Mouse (Mus musculus): Measurements from ENCODE around the gene Nalcn. TPM values are rescaled to one million over a fixed set of nuclear protein-coding genes. Genes with fewer than 3 reads are reported as not detected.
A peak's percentile ranks its signal among the peaks of the same experiment; 100 is the strongest.

Nalcn gene
- total RNA-seq, 2 experiments from 2014 or later = 0.15 to 0.47 TPM

DNA sequence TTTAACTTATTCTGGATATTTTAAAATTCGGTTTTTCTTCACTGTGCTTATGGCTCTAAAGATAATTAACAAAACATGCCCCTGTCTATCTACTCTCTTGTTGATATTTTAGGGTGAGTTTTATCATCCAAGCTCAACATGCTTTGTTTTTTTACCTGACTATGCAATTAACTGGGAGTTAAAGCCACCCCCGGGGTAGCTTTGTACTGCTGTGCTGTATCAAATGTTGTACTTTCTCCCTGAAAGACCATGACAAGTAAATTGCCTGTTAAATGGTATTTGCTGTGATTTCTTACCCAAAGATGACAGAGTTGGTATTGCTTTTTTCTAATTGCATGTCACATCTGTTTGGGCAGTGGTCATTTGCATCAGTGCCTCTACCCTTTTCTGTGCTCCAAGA, 60.3 kb downstream of the Nalcn start:
- no peak for TF ChIP-seq CTCF (IDR thresholded peaks at IDR 0.05)
- no peak for DNase-seq
- Histone ChIP-seq H3K4me3 (no peak overlapping the region), H3K27ac (no peak overlapping the region)
- intact Hi-C loops (cut with DNase I) = no loop called here

DNA sequence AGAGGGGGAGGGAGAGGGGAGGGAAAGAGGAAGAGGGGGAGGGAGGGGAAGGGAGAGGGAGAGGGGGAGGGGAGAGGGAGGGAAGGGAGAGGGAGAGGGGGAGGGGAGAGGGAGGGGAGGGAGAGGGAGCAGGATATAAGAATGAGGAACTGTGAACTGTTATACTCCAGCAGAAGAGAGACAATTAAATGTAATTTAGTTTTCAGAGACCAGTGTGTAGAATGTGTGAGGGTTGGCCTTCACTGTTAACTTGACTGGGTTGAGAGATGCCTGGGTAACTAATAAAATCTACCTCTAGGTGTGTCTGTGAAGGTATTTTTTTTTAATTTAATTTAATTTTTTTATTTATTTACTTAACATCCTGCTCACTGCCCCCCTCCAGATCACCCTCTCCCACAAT, 71.4 kb downstream of the Nalcn start:
- intact Hi-C loops (cut with DNase I) = no loop called here
- no peak overlapping the region for H3K27ac ChIP-seq
- H3K4me3 ChIP-seq = no peak overlapping the region
- no peak for TF ChIP-seq CTCF (IDR thresholded peaks at IDR 0.05)
- no peak for DNase-seq

DNA sequence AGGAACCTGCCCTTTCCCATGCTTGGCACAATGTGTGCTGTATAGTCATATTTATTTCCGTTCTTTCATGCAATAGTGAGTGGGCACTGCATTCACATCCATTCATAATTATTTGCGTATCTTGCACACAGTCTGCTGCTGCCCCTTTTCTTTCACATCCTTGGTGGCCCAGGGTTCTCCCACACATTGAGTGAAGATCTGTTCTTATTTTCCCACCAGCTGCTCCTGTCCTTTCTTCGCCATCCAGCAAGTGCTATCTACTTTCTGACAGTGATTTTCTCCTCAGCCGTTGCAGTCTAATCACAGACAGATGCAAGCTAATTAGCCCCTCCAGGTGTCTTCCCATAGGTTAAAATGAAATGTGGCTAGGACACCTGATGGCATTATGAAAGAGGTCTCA, 72.0 kb downstream of the Nalcn start:
- DNase-seq = no peak
- H3K27ac ChIP-seq = no peak overlapping the region
- intact Hi-C loops (cut with DNase I) = no loop called here
- TF ChIP-seq CTCF (IDR thresholded peaks at IDR 0.05) = no peak
- H3K4me3 ChIP-seq = no peak overlapping the region

DNA sequence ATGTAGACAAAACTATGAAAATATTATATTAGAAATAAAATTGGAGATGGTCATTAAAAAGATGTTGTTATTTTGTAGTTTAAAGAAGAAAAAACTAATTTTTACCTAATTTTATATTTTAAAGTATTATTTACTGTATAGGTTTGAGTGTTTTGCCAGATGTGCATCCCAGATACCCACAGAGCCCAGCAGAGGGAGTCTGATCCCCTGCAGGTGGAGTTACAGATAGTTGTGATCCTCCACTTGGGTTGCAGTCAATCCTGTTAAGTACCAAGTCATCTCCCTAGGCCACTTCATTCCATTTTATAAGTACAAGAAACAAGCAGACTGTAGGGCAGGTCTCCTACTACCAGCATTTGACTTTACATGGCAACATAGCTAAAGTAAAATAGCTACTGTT, 84.6 kb downstream of the Nalcn start:
- Histone ChIP-seq H3K4me3 (no peak overlapping the region), H3K27ac (no peak overlapping the region)
- intact Hi-C loops (cut with DNase I) = no loop called here
- no peak for DNase-seq
- 0 out of 2 replicates have a peak, but pooled peaks have one; percentile 8 for TF ChIP-seq CTCF (IDR thresholded peaks at IDR 0.05)

DNA sequence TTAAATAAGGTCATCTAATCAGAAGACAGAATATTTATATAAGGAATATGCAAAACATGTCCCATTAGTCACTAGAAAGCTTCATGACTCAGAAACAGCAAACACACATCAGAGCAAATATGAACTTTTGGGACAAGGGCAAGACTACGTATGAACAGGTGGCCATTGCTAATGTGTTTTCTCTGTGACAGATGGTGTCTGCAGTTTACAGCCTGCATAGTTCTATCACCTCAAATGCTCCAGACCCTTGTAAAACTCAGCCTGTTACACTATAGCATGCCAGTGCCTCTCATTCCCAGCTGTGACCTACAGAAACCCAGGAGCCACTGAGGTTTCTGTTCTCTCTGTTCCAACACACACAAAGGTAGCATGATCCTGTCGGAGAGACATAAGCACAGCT, 91.3 kb downstream of the Nalcn start:
- Histone ChIP-seq H3K4me3 (no peak overlapping the region), H3K27ac (no peak overlapping the region)
- TF ChIP-seq CTCF (IDR thresholded peaks at IDR 0.05) = no peak
- intact Hi-C loops (cut with DNase I) = no loop called here
- DNase-seq = no peak

DNA sequence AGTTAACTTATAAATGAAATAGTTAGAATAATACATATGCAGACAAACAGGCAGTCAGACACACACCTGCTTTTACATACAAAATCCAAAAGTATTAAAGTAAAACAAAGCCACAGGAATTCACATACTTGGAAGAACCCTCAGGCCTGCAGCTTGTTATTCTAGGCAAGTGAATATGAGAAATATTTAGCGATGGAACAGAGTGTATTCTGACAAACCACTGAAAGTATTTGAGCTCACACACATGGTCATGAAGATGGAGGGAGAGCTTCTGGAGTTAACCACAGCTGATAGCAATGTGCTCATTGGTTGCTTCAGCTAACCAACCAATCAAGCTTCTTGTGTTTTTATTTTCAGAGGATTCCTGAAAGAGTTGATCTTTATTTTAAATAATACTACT, 93.9 kb downstream of the Nalcn start:
- no peak for TF ChIP-seq CTCF (IDR thresholded peaks at IDR 0.05)
- intact Hi-C loops (cut with DNase I) = no loop called here
- peak overlapping the region; percentile 63 for H3K27ac ChIP-seq
- H3K4me3 ChIP-seq = no peak overlapping the region
- no peak for DNase-seq

DNA sequence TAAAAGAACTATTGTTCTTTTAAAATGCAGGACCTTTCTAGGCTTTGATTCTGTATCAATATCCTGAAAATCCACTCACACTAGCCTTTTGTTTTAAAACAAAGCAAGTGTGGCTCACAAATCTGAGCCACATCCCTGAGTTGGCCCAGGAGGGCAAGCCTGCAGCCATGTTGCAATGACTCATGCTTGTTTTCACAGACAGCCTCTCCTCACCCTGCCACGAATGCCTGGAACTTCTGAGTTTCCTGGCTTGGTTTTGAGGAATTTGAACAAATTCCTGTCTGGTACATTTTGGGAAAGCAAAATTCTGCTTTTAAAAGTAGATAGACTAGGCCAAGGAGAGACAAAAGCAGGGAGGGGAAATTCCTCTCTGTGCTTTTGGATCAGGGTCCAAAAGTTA, 95.7 kb downstream of the Nalcn start:
- TF ChIP-seq CTCF (IDR thresholded peaks at IDR 0.05) = no peak
- H3K27ac ChIP-seq = peak overlapping the region; percentile 63

DNA sequence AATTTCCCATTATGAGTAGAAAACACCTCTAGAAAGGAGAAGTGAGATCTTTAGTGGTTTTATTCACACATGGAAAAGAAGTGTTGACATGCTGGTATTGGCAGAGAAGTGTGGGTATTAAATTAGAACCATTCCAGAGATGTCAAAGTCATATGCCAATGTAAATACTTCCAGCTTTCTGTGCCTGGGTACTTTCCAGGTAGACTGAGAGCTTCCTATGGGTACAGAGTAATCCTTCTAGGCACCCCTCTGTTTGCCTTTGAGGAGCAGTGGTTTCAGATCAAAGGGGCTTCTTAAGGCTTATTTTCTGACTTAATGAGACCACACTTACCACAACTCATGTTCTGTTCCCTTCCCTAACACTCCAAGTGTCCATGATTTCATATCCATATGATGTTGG, 97.8 kb downstream of the Nalcn start:
- no peak for DNase-seq
- H3K27ac ChIP-seq = no peak overlapping the region

More for the DNA sequence above, 95.7 kb downstream of the Nalcn start:
- H3K4me3 ChIP-seq = no peak overlapping the region
- intact Hi-C loops (cut with DNase I) = no loop called here
- DNase-seq = peak; percentile 61

DNA sequence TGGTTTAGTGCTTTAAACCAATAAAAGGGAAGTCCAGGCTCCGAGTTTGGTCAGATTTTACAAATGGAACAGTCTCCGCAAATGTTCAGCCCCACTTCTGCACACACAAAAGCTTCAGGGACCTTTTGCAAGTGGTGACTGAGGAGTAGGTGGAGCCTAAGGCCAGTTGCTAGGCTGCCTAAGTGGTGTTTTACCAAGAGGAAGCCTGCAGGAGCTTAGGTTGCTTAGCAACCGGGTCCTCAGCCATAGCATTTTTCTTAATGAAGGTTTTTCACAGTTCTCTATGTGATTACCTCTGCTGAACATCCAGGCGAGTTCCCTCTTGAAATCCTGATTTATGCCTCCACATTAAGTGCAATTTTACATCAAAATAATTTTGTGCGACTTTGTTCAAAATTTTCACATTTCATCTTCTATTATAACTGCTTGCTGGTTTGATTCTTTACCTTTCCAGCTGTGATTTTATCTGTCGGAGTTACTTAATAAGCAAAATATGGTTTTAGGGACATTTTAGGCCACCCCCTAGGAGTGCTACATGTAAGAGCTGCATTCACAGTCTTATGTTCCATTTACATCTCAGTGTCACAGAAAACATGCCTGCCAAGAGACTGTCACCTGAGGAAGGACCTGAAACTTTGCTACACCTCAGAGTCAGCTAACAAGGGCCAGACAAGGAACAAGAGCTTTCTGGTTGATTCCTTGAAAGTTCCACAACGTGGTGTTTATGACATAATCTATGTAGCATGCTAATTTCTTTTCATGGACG, 113.4 kb downstream of the Nalcn start:
- Histone ChIP-seq H3K27ac (no peak overlapping the region), H3K4me3 (no peak overlapping the region)
- no peak for DNase-seq
- TF ChIP-seq CTCF (IDR thresholded peaks at IDR 0.05) = no peak
- intact Hi-C loops (cut with DNase I) = no loop called here

More for the DNA sequence above, 97.8 kb downstream of the Nalcn start:
- intact Hi-C loops (cut with DNase I) = no loop called here
- no peak overlapping the region for H3K4me3 ChIP-seq
- TF ChIP-seq CTCF (IDR thresholded peaks at IDR 0.05) = no peak

DNA sequence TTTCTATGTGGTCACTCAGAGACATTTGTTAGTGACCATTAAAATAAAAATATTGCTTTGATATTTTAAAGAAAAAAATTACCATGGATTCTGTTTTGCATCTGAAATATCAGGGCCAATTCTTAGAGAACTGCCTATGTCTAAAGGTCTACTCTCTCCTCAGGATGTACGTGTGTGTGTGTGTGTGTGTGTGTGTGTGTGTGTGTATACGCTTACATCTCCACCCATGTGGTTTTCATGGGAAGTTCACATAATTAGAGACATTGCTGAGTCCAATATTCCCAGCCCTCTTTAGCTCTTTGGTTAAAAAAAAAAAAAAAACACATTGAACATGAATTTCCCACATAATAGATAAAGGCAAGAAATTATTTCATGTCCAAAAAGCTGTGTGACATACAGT, 114.0 kb downstream of the Nalcn start:
- Histone ChIP-seq H3K27ac (no peak overlapping the region), H3K4me3 (no peak overlapping the region)
- intact Hi-C loops (cut with DNase I) = no loop called here
- no peak for TF ChIP-seq CTCF (IDR thresholded peaks at IDR 0.05)
- no peak for DNase-seq

DNA sequence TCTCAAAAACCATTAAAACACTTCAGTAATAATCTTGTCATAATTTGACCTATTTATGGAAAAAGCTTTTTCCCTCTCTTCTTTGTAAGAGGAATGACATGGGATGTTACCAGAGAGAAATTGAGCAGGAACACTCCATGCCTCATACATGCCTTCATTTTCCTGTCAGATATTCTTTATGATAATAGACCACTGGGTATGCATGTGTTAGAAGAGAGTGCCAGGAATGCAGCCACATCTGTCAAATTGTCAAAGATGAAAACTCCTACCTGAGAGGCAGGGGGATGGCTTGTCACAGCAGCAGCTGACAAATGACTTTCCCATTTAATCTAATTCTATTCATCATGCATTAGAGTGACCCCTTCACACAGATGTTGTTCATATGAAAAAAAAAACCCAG, 131.4 kb downstream of the Nalcn start:
- no peak for TF ChIP-seq CTCF (IDR thresholded peaks at IDR 0.05)
- Histone ChIP-seq H3K4me3 (no peak overlapping the region), H3K27ac (no peak overlapping the region)
- intact Hi-C loops (cut with DNase I) = no loop called here
- DNase-seq = no peak

DNA sequence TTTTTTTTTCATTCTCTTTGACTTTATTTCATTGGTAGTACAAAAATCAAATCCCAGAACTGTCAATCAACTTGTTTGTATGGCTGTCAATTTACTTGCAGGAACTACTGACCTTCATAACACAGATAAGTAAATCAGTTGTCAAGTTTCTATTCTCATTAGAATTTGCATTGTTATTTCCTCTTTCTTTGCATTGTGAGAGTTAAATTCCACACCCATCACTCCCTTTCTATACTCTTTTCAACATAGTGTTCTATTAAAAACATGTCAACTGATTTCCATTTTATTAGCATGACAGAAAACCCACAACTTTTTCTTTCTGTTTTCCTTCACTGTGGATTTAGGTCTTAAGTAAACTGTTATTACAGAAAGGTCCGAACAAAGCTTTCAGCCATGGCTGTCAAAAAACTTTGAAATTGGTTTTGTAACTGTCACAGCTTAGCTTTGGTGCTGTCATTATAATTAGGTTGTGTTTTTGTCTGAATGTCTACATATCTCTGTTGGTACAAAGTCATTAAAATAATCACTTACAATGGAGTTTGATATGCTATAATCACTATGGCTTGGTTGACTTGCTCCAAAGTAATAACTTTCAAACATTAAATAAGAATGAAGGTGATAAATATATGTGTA, 138.3 kb downstream of the Nalcn start:
- intact Hi-C loops (cut with DNase I) = no loop called here
- no peak overlapping the region for H3K4me3 ChIP-seq
- no peak overlapping the region for H3K27ac ChIP-seq
- no peak for DNase-seq
- TF ChIP-seq CTCF (IDR thresholded peaks at IDR 0.05) = no peak

DNA sequence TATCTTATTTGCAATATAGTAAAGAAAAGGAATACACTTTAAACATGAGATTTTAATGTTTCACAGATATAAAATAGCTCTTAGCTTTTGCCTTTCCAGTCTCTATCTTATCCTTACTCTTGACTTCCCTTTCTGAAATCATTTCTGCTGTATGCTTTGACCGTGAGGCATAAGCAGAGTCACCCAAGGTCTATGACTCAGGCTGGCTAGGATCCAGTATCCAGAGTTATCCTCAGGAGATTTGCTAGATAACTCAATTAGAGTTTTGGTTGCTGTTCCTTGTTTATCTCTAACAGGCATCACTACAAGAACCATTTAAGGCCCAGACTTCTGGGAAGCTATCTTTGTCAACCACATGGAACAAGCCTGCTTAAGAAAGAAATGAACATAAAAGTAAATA, 164.9 kb downstream of the Nalcn start:
- no peak for DNase-seq
- no peak overlapping the region for H3K4me3 ChIP-seq
- intact Hi-C loops (cut with DNase I) = no loop called here
- no peak for TF ChIP-seq CTCF (IDR thresholded peaks at IDR 0.05)
- H3K27ac ChIP-seq = no peak overlapping the region

DNA sequence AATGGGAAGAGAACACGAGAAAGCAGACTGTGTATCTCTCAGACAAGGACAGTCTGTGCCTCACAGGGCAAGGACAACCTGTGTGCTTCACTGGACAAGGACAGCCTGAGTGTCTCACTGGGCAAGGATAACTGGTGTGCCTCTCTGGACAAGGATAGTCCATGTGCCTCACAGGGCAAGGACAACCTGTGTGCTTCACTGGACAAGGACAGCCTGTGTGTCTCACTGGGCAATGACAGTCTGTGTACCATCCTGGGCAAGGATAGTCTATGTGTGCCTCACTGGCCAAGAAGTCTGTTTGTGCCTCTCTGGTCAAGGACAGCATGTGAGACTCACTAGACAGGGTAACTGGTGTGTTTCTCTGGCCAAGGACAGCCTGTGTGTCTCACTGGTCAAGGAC, 180.9 kb downstream of the Nalcn start:
- TF ChIP-seq CTCF (IDR thresholded peaks at IDR 0.05) = no peak
- Histone ChIP-seq H3K4me3 (no peak overlapping the region), H3K27ac (no peak overlapping the region)
- no peak for DNase-seq
- intact Hi-C loops (cut with DNase I) = no loop called here

Data from gastrocnemius, adult 2 months (tissue).